Mouse (Mus musculus) liver, adult (tissue): Measurements from ENCODE around the gene Dnah1.

ENCODE experiments used
- GATA4 ChIP-seq: IDR thresholded peaks from 2 replicates; pipeline ENCODE4 v1.6.1; 2014; ENCODE audit warnings: mild to moderate bottlenecking, low read length; ENCODE audit not compliant: insufficient replicate concordance

The Dnah1 gene

DNA sequence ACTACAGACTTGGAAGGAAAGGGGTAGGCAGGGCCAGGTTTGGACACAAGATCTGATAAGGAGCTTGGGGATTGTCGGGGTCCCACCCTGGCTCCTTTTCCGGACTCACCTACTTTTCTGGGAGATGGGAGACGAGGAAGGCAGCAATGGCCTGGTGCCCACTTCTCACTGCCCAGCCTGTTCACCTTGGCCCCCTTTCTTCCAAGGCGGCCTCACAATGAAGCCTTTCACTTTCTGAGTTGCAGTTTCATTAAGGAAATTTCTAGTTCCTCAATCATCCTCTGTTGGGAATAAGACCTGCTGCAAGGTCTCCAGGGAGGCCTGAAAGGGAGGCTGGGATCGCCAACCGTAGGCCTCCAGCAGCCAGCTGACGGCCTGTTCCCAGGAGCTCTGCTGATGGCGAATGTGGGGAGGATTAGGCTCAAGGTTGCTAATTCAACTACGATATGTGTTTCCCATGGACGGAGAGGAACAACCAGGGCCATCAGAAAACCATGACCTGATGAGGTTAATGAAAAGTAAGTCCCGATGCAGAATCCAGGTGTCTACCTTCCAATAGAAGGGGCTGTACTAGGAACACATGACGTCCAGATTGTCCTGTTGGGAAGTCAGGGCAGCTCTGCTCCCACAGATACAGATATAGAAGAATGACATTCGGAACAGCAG, 91.2 kb downstream of the Dnah1 start:
- no peak for TF ChIP-seq GATA4

DNA sequence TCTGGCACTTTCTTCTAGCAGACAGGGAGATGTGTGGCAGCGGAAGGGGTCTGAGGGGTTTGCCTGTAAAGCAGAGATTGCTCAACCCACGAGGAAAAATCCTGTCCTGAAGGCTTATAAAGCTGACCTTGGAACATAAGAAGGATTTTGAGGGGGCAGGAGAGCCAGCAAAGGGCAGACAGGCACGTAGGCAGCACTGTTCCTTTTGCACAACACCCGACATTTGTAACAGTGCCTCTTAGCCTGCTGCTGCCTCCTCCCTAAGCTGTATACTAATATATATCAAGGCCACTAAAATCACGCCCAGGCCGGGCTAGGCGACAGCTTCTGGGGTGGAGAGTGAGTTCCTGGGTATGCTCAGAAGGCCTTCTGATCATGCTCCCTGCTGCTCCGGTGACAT, 93.3 kb downstream of the Dnah1 start:
- no peak for TF ChIP-seq GATA4

DNA sequence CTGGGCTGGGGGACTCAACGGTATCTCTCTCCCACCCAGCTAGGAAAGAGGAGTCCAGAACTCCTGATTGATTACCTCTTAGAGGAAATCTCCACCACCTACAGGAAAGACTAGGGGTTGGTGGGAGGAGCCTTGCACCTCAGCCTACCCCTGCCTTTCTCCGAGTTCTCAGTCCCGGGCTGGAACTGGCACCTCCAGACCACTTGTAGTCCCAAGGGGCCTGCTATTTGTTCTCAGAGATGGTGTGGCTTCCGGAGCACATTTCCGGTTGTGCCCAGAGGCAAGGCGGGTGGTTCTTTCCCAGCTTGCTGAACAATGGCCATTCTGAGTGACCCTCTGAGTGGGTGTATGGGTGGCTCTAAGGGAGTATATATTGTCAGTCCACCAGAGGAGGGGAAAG, 95.5 kb downstream of the Dnah1 start:
- TF ChIP-seq GATA4: no peak

DNA sequence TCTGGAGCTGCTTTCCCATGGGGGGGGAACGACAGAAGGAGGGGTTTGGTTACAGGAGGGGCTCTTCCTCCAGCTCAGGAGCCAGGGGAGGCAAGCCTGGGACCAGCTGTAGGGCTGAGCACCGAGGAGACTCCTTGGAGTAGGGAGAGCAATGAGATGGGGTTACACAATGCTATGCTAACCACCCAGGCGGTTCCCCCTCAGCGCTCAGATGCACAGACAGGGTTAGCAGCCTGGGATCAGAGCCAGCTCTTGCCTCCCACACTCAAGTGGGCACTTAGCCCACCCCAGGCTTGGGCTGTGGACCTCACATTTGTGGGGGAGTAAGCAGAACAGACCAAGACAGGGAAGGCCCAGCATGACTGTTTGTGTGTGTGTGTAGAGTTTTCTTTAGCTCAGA, 96.7 kb downstream of the Dnah1 start:
- TF ChIP-seq GATA4: no peak

DNA sequence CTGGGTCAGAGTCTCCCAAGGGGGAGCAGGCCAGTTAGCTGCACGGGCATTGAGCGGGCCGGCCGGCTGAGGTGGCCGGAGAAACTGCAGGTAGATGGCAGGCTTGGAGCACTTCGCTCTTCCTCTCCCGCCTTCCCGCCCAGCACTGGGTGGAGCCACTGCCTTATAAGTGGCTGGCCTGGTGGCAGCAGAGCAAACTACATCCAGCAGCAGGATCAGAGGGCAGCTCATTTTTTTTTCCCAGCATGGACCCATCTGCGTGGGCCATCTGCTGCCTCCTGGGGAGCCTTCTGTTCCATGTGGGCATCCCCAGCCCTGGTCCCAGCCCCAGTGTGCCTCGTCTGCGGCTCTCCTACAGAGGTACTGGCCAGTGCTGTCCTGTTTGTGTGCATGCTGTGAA, 106.0 kb downstream of the Dnah1 start, which contains the start of gene Sema3g:
Gene Sema3g (plus strand): TSS at position 195 of the 400 bp plus-strand sequence.
- no peak for TF ChIP-seq GATA4

DNA sequence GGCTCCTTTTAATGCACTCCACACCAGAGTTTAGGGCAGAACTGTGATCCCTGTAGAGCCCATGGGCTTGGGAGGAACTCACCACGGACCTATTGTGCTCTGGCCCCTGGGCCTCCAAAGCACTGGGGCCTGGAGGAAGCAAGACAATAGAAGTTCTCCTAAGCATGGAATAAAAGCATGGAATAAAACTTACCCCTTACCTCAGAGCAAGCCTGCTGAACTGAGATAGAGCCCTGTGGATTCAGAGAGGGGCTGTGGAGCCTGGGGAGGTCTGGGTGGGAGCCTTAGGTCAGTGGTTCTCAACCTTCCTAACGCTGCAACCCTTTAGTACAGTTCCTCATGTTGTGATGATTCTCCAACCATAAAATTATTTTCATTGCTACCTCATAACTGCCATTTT, 106.8 kb downstream of the Dnah1 start, which contains the start of gene Nisch:
Gene Nisch (minus strand): TSS at position 101 of the 400 bp plus-strand sequence.
- no peak for TF ChIP-seq GATA4

DNA sequence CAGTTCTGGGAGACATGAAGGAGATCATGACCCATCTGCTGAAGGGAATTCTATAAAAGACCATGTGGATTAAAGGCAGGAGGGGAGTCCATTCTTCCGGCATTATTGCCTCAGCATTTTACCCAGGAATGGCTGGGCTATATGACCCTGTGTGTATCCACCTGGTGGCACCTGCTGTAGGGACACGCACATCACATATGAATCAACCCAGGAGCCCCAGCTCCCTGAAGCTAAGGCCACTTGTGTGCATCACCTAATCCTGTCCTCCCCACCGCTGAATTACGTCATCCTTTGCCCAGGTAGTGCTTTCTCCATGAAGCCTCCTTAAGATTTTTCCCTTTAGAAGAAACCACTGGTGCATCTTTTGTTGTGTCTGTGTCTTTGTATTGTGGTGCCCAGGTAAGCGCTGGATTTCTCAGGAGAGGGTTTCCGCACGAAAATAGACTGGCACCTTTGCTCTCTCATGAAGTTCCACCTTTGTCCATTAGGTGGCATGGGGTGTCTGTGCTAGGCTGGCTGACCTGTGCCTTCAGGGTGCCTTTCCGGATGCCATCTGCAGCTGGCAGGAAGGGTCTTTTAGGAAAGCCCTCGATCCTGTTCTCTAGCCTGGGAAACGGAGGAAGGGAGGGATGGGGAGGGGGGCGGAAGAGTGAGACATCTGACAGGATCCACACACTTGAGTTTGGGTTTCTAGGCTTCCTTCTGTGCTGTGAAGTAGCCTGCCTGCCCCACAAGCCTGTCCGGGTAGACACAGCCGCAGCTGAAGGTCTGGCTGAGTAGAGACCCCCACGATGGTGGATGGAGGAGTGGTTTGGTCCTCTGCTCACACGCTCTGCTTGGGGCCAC, 108.3 kb downstream of the Dnah1 start:
- no peak for TF ChIP-seq GATA4

DNA sequence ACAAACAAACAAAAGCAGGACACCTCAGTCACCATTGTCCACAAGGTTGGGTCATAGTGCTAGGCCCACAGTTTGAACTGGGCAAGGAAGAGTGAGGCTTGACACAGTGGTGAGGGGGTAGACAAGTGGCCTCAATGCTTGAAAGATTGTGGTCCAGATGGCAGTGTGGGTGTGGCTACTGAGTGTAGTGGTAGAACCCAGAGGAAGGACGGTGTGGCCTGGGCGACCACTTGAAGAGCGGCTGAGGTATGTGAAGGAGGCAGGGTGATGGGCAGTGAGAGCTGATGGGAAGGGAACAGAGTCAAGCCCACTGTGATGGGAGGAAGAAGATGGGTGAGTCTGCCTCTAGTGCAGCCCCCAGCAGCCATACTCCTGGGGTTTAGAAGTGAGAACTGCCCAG, 109.0 kb downstream of the Dnah1 start:
- TF ChIP-seq GATA4: no peak

DNA sequence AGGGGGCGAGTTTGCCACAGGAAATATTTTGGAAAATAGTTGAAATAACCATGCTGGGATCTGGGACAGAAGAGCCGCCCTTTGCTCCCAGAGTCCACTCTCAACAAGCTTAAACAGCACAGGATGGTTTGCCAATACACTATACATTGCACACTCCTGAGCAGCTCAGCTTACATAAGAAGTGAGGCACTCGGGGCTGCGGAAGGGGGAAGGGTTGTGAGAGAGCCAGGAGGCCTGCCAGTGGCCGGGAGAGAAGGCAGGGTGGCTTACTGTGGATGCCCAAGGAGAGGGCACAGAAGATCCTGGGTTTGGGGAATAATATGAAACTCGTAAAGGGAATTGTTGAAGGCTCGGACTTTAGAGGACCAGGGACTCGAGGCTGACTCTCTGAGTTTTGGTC, 109.8 kb downstream of the Dnah1 start:
- TF ChIP-seq GATA4: no peak

DNA sequence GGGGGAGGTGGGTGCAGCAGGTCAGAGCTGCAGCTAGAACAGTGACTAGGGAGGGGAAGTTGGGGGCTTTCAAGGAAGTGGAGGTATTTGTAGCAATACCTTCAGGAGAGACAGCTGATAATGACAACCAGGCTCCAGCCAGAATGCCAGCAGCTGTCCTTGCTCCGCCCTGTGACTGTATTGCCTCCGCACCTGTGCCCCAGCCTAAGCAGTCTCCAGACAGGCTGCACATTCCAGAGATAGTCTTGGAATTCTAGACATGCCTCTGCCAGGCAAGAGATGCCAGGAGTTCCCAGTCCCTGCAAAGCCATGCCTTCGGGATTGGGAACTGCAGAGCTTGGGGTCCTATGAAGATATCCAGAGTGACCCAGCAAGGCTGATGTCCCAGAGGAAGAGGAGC, 111.2 kb downstream of the Dnah1 start:
- TF ChIP-seq GATA4: no peak

DNA sequence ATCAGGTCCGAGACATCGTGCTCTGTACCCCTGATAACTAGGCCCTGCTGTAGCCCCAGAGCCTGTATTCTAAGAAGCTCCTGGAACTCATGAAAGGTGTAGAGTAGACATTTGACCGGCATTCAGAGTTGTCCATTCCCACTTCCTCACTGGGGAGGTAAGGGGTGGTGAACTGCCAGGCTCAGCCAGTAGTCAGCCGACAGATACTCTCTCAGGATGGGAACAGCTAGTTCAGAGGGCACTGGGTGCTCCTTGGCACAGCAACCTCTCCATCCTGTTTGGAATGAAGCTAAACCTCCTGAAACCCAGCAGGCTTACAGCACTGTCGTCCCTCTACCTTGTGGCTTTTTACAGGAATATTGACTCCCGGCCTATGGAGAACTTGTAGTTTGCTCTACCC, 111.8 kb downstream of the Dnah1 start:
- TF ChIP-seq GATA4: no peak
